Mouse (Mus musculus) heart, adult 9 months (tissue): ENCODE results near the gene Amigo2.
A peak's percentile ranks its signal among the peaks of the same experiment; 100 is the strongest.
"Not testable (repeated sequence)": the region's sequence is repeated elsewhere in the genome, so short reads cannot be mapped to it uniquely, and the experiment has no call there.

ENCODE experiments used
- DNase-seq, 2 experiments: peaks; one replicate each; pipeline ENCODE4 v3.0.0; 2022; ENCODE audit warnings: low spot score in 2 of 2

Gene Amigo2

DNA sequence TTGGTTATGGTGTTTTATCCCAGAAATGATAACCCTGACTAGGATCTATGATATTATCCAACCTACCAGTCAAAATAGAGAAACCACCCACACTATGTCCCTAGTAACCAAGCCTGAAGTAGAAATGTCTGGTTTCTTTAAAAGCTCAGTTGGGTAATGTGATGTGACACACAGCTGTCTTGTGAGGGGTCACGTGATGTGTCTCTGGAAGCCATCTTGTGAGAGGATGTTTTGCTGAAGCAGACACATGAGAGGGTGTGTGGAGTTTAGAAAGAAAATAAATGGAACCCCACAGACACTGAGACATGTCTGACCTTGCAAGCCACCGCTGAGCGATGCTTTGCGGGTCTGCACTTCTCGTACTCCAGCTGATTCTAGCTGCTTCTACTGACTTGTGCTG lies 30.2 kb downstream of the Amigo2 start:
- DNase-seq: no peak

DNA sequence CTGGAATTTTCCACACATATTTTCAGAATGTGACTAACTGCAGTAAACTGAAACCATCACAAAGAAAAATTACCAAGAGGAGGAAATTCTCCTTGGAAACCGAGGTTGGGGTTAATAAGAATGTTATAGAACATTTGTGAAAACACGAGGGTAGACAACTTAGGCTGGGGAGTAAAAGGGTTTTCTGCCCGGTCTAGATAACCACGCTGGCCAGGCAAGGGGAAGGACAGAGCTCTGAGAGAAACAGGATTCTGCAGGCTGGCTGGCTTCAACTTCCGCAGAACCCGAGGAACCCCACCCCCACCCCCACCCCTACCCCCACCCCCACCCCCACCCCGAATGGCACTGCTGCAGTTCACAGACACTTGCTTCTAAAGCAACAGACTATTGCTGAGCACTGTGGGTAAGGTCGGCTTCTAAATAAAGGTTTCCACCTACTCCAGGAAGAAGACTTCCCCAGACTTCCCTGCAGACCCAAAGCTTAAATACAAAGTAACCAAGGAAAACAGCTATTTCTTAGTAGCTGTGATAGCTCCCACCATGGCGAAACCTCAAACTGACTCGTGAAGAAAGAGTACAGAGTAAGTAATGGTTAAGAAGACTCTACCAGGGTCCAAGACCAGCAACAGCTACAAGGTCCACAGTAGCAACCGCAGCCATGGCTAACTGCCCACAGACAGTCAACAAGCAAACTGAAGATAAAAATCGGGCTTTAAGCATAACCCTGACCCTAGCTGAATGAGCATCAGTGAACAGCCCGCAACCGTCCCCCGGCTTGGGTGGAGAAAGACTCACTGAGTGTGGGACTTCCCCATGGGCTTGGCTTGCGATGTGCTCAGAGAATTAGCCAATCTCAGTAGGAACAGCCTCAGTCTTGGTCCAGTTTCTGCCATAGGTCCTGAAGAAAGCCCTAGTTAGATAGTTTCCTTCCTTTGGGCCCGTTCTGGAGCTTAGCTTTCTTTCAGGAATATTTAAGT lies 34.3 kb downstream of the Amigo2 start:
- no peak for DNase-seq

DNA sequence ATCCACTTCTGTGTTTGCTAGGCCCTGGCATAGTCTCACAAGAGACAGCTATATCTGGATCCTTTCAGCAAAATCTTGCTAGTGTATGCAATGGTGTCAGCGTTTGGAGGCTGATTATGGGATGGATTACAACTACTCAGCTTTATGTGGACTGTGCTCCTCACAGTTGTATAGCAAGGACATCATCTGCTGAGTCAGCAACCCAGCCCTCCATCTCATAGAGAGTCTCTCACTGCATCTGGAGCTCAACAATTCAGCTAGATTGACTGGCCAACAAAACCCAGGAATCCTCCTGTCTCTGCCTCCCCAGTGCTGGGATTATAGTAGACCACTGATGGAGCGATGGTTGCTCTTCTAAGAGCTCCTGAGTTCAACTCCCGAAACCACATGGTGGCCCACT lies 37.3 kb downstream of the Amigo2 start:
- not testable (repeated sequence) for DNase-seq

DNA sequence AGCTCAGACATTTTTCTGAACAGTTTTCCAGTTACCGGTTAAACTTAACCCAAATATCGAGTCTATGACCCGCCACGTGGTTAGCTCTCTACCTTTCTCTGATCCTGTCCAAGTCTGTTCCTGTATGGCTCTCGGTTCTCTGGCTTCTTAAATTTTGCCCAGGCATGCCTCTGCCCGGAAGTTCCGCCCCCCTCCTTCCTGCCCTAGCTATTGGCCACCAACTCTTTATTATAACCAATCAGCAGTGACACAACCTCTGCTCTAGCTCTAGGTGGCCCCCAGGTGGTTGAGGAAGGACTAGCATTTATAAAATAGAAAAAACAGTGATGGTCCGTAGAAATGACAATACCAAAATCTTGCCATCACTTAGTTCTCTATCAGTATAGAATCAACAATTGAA lies 40.6 kb downstream of the Amigo2 start:
- no peak for DNase-seq

DNA sequence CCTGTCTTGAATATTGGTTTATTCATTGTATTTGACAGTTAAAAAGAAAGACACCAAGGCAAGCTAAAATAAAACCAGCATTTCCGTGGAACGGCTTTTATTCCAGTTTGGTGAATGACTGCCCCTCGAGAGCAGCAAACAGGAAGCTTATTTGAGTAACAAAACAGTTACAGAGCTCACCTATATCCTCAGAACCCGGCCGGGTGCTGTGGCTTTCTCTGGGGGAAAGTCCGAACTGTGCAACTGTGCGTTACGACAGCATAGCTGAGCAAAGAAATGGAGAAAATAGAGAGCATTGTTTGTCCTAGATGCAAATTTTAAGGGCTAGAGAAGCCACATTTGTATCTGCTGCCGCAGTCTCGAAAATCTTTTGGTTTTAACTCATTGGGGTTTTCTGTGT lies 41.3 kb downstream of the Amigo2 start:
- DNase-seq: no peak

DNA sequence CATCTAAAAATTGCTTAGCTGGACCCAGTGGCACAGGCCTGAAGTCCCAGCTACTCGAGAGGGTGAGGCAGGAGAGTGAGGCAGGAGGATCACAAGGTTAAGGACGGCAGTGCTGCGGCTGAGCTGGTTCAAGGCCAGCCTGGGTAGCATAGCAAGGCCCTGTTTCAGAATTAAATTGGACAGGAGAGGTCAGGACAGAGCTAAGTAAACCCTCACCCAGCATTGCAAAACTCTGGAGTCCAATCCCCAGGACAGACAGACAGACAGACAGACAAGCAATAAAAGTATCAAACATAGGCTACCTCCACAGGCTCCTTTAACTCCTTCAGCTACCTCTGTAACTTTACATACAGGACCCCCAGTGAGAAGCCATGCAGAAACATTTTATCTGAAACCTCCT lies 42.2 kb downstream of the Amigo2 start:
- DNase-seq: no peak

DNA sequence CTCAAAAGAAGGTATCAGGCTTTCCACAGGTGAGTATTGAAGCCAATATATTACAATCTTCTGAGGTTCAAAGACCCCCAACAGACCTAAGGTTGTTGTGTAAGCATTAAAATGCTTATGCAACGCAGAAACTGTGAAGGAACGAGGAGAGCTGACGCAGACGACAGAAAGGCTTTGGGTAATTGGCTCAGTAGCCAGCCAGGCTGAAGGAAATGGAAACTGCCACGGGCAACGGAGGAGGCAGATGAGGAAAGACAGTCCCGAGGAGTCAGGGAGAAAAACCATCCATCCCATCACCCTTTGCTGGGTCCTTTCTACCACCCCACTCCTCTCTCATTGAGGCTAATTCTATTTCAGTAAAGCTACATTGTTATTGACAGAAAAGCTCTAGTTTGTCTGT lies 50.4 kb downstream of the Amigo2 start:
- DNase-seq: no peak

DNA sequence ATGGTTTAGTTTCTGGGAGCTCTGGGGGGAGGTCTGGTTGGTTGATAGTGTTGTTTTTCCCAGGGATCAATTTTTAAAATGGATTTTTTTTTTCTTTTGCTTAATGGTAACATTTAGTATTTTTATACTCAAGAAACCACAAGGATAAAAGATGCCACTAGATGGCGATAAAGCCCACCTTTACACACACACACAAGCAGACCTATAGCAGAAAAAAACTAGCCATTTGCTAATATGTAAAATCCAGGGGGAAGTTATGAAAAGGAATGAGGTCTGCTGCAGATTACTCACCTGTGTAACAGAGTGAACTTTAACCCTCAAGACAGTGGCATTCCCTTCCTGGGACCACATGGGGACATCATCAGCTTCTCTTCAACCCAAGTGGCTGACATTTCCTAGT lies 51.5 kb downstream of the Amigo2 start:
- peak in 1 of 2 experiments; percentile 24 for DNase-seq
